Mouse (Mus musculus): ENCODE results near the gene Efcc1. TPM values are rescaled to one million over a fixed set of nuclear protein-coding genes. Genes with fewer than 3 reads are reported as not detected.

Gene Efcc1
- total and polyA plus RNA-seq, 3 experiments = 0.14 TPM; not detected in 2

DNA sequence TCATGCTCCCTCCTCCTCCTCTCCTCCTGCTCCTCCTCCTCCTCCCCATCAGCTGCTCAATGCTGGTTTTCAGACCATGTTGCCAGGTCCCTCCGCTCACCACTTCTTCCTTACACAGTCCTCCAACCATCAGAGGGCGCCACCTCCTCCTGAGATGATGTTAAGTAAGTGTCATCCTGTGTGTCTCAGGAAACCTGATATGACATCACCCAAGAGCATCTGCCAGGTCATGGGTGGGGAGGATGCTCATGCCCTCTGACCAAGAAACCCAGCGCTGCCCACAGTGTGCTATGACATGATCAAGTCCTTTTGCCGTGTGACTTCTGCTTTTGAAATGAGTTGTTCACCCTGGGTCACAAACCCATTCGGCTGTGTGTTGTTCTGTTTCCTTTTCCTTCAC, 12.1 kb downstream of the Efcc1 start (continued):
- peak; percentile 2 for TF ChIP-seq RAD21 (IDR thresholded peaks at IDR 0.05; ENCODE audit: low read depth, low read length)
- peak; percentile 32; the same call in 1 of the 2 replicates for TF ChIP-seq ELF1 (IDR thresholded peaks at IDR 0.05; ENCODE audit: low read depth, low read length)
- no peak for TF ChIP-seq USF1 (IDR thresholded peaks at IDR 0.05; ENCODE audit: low read depth, low read length)
- no peak for TF ChIP-seq ZC3H11A (IDR thresholded peaks at IDR 0.05; ENCODE audit: low read depth, low read length)
- TF ChIP-seq UBTF (IDR thresholded peaks at IDR 0.05; ENCODE audit: low read depth, low read length) = no peak
- peak; percentile 63; the same call in 1 of the 2 replicates for TF ChIP-seq BHLHE40 (IDR thresholded peaks at IDR 0.05; ENCODE audit: low read depth, low read length)

DNA sequence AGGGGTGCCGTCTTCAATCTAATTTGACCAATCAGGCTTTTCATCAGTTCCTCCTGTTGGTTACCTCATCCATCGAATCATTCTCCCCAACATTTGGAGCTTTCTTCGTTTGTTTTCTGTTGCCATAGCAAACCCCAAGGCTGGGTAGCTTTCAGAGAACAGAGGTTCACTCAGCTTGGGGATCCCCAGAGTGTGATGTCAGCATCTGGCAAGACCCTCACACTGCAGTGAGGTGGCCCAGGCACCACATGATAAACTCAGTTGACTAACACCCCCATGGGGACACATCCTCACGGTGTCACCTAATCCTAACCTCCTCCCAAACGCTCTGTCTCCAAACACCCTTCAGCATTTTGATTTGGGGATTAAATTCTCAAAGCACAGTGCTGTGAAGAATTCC, 12.6 kb downstream of the Efcc1 start:
- TF ChIP-seq E2F4 (IDR thresholded peaks at IDR 0.05; ENCODE audit: insufficient replicate concordance, low read depth, low read length) (no peak), TBP (conservative IDR thresholded peaks at IDR 0.05; ENCODE audit: low read depth, low read length) (no peak), ELF1 (IDR thresholded peaks at IDR 0.05; ENCODE audit: low read depth, low read length) (no peak), MYC (IDR thresholded peaks at IDR 0.05; ENCODE audit: low read depth, low read length) (no peak), BHLHE40 (IDR thresholded peaks at IDR 0.05; ENCODE audit: low read depth, low read length) (no peak), ZMIZ1 (IDR thresholded peaks at IDR 0.05; ENCODE audit: low read depth, low read length) (no peak), USF2 (conservative IDR thresholded peaks at IDR 0.05; ENCODE audit: low read depth, low read length) (no peak), MAX (IDR thresholded peaks at IDR 0.05; ENCODE audit: low read length) (no peak), PAX5 (IDR thresholded peaks at IDR 0.05; ENCODE audit: low read length) (no peak), RAD21 (IDR thresholded peaks at IDR 0.05; ENCODE audit: low read depth, low read length) (no peak), MAFK (IDR thresholded peaks at IDR 0.05; ENCODE audit: insufficient replicate concordance, low read length) (no peak), CHD1 (IDR thresholded peaks at IDR 0.05; ENCODE audit: low read depth, low read length) (no peak), CHD2 (IDR thresholded peaks at IDR 0.05; ENCODE audit: low read length) (no peak), IRF4 (IDR thresholded peaks at IDR 0.05; ENCODE audit: low read depth, low read length) (no peak), ZC3H11A (IDR thresholded peaks at IDR 0.05; ENCODE audit: low read depth, low read length) (no peak), MAZ (IDR thresholded peaks at IDR 0.05; ENCODE audit: low read depth, low read length) (no peak)
- H3K27ac ChIP-seq (ENCODE audit: insufficient read depth, low read depth) = no peak overlapping the region
- peak overlapping the region; percentile 2; the same call in 1 of the 2 replicates for H3K9ac ChIP-seq (ENCODE audit: insufficient read depth, low read depth)
- H3K79me2 ChIP-seq (replicated peaks; ENCODE audit: control insufficient read depth, extremely low read depth, insufficient read depth, poor library complexity, severe bottlenecking) = no peaks in the 10 kb centered on the region
- peak overlapping the region in 1 of 3 experiments; percentile 8 for H3K4me3 ChIP-seq (replicated peaks in 1 of 3; ENCODE audit: low read depth in 2 of 3, low read length in 2 of 3, poor library complexity in 1 of 3)
- no peaks in the 10 kb centered on the region for H3K9me3 ChIP-seq (replicated peaks; ENCODE audit: low read length)
- peaks cover 0 to 3% of the 10 kb centered on the region in 2 experiments for H3K36me3 ChIP-seq (replicated peaks in 1 of 2; ENCODE audit: control insufficient read depth in 1 of 2, insufficient read depth in 1 of 2, low read length in 1 of 2)
- H3K4me2 ChIP-seq (ENCODE audit: insufficient read depth, low read depth, poor library complexity, severe bottlenecking) = no peak overlapping the region; the same call in 1 of the 2 replicates
- DNase-seq (ENCODE audit: extremely low read depth) = peak; percentile 24
- in situ Hi-C loops (cut with MboI; ENCODE audit: low pct_ligation_motif_present, low pct_unique_long_range_greater_than_20kb, low sequenced_read_pairs) = no loop called here
- no peaks in the 10 kb centered on the region for H3K27me3 ChIP-seq (replicated peaks)
- peaks cover 27 to 54% of the 10 kb centered on the region in 2 experiments for H3K4me1 ChIP-seq (ENCODE audit: control insufficient read depth in 1 of 2, insufficient read depth in 2 of 2)
- dilution Hi-C loops (cut with MboI; ENCODE audit: extremely low pct_ligation_motif_present, extremely low pct_unique_long_range_greater_than_20kb, low sequenced_read_pairs) = no loop called here

DNA sequence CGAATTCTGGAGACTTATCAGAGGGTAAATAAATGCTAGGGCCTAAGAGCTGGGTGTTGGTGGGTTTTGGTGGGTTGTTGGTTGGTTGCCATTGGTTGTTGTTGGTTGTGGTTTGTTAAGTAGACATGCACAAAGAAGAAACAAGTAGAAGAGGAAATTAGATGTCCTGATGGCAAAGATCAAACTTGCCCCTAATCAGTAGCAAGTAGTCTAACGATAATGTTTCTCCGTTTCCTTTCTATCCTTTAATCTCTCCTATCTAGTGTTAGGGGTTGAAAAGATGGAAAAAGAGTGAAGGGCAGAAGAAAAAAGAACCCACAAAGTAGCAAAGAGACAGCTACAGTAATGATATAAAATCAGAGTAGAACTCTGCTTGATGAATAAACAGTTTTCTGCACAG, 14.0 kb downstream of the Efcc1 start:
- DNase-seq (ENCODE audit: extremely low read depth) = no peak
- TF ChIP-seq BHLHE40 (IDR thresholded peaks at IDR 0.05; ENCODE audit: low read depth, low read length) (no peak), USF1 (IDR thresholded peaks at IDR 0.05; ENCODE audit: low read depth, low read length) (no peak), E2F4 (IDR thresholded peaks at IDR 0.05; ENCODE audit: insufficient replicate concordance, low read depth, low read length) (no peak), ZMIZ1 (IDR thresholded peaks at IDR 0.05; ENCODE audit: low read depth, low read length) (no peak), ZKSCAN1 (IDR thresholded peaks at IDR 0.05; ENCODE audit: borderline replicate concordance, low read depth, low read length) (no peak), JUN (IDR thresholded peaks at IDR 0.05; ENCODE audit: insufficient read depth, low read depth, low read length) (no peak), CHD2 (IDR thresholded peaks at IDR 0.05; ENCODE audit: low read length) (no peak), NRF1 (IDR thresholded peaks at IDR 0.05; ENCODE audit: low read depth, low read length) (no peak), SIN3A (IDR thresholded peaks at IDR 0.05; ENCODE audit: low read length) (no peak), NELFE (IDR thresholded peaks at IDR 0.05; ENCODE audit: low read depth, low read length) (no peak), RAD21 (IDR thresholded peaks at IDR 0.05; ENCODE audit: low read depth, low read length) (no peak), ELF1 (IDR thresholded peaks at IDR 0.05; ENCODE audit: low read depth, low read length) (no peak), CHD1 (IDR thresholded peaks at IDR 0.05; ENCODE audit: low read depth, low read length) (no peak)
- dilution Hi-C loops (cut with MboI; ENCODE audit: extremely low pct_ligation_motif_present, extremely low pct_unique_long_range_greater_than_20kb, low sequenced_read_pairs) = no loop called here

More for the DNA sequence above, 14.0 kb downstream of the Efcc1 start:
- Histone ChIP-seq H3K36me3 (replicated peaks in 1 of 2; ENCODE audit: control insufficient read depth in 1 of 2, insufficient read depth in 1 of 2, low read length in 1 of 2) (peaks cover 0 to 3% of the 10 kb centered on the region in 2 experiments), H3K79me2 (replicated peaks; ENCODE audit: control insufficient read depth, extremely low read depth, insufficient read depth, poor library complexity, severe bottlenecking) (no peaks in the 10 kb centered on the region), H3K4me2 (ENCODE audit: insufficient read depth, low read depth, poor library complexity, severe bottlenecking) (no peak overlapping the region), H3K9me3 (replicated peaks; ENCODE audit: low read length) (no peaks in the 10 kb centered on the region), H3K4me3 (replicated peaks in 1 of 3; ENCODE audit: low read depth in 2 of 3, low read length in 2 of 3, poor library complexity in 1 of 3) (no peak overlapping the region), H3K27me3 (replicated peaks) (no peaks in the 10 kb centered on the region), H3K4me1 (ENCODE audit: control insufficient read depth in 1 of 2, insufficient read depth in 2 of 2) (peaks cover 27 to 63% of the 10 kb centered on the region in 2 experiments), H3K9ac (ENCODE audit: insufficient read depth, low read depth) (no peak overlapping the region), H3K27ac (ENCODE audit: insufficient read depth, low read depth) (no peak overlapping the region)
- in situ Hi-C loops (cut with MboI; ENCODE audit: low pct_ligation_motif_present, low pct_unique_long_range_greater_than_20kb, low sequenced_read_pairs) = no loop called here

Measured in CH12.LX (cell line).